In the genomic region with DNA sequence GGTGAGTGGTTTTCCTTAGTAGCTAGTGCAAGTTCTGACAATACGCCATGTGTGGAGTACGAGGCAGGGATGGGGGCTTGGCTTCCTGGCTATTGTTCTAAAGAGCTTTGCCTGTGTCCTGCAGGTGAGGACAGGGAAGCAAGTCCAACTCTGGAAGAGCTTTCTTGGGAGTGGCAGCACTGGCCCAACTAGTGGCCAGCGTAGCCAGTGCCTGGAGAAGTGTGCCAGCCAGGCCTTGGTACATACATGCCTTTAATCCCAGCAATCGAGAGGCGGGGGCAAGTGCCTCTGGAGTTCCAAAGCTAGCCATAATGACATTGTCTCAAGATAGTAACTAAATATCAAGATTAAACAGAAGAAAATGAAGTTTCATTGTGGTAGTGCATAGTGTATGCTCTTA, we compare ENCODE assay signal across 7 mouse cellular contexts. TPM values are rescaled to one million over a fixed set of nuclear protein-coding genes. Genes with fewer than 3 reads are reported as not detected.
A peak's percentile ranks its signal among the peaks of the same experiment; 100 is the strongest.
DNase-seq lines count a peak whose midpoint lies in the region; ATAC-seq and TF ChIP-seq lines count a peak whose summit lies in the region.

No protein-coding gene starts in this region.

- H3K4me2 ChIP-seq in hindbrain, embryonic 16.5 days (ENCODE audit: low read length): peak overlapping the region; percentile 78
- H3K4me2 ChIP-seq in midbrain, embryonic 12.5 days (replicated peaks): peak overlapping the region; percentile 68

- no peak for TF ChIP-seq CTCF in thymus, adult 2 months (IDR thresholded peaks at IDR 0.05; ENCODE audit: borderline replicate concordance, control insufficient read depth, extremely low read depth, insufficient read depth, low read length, poor library complexity)
- no peak for TF ChIP-seq CTCF in embryonic fibroblast, embryonic 13.5 days (IDR thresholded peaks at IDR 0.05; ENCODE audit: borderline replicate concordance, insufficient read depth, low read length)

- peaks cover 12% of the 10 kb centered on the region for H3K36me3 ChIP-seq in thymus, adult 2 months (ENCODE audit: control insufficient read depth, insufficient read depth, low read length)
- no peaks in the 10 kb centered on the region for H3K36me3 ChIP-seq in hindbrain, embryonic 16.5 days (ENCODE audit: control insufficient read depth, insufficient read depth, low read length)
- H3K36me3 ChIP-seq in midbrain, embryonic 12.5 days: peaks cover 16% of the 10 kb centered on the region

- no peaks in the 10 kb centered on the region for H3K9me3 ChIP-seq in hindbrain, embryonic 16.5 days (ENCODE audit: control insufficient read depth, low read length)
- no peaks in the 10 kb centered on the region for H3K9me3 ChIP-seq in midbrain, embryonic 12.5 days

- H3K27ac ChIP-seq in thymus, adult 2 months (ENCODE audit: control insufficient read depth, insufficient read depth, low read length): no peak overlapping the region
- peak overlapping the region; percentile 89 for H3K27ac ChIP-seq in embryonic fibroblast, embryonic 13.5 days (ENCODE audit: insufficient read depth, low read length)
- peak overlapping the region; percentile 92; the same call in 1 of the 2 replicates for H3K27ac ChIP-seq in hindbrain, embryonic 16.5 days (ENCODE audit: low read depth, low read length)
- peak overlapping the region; percentile 95 for H3K27ac ChIP-seq in midbrain, embryonic 12.5 days (replicated peaks)

- H3K27me3 ChIP-seq in thymus, adult 2 months (ENCODE audit: control insufficient read depth, insufficient read depth, low read length): no peaks in the 10 kb centered on the region
- H3K27me3 ChIP-seq in hindbrain, embryonic 16.5 days (replicated peaks; ENCODE audit: control insufficient read depth, insufficient read depth, low read length): no peaks in the 10 kb centered on the region
- H3K27me3 ChIP-seq in midbrain, embryonic 12.5 days: no peaks in the 10 kb centered on the region

- ATAC-seq in hindbrain, embryonic 16.5 days: no peak
- 0 out of 2 replicates have a peak, but pooled peaks have one; percentile 16 for ATAC-seq in midbrain, embryonic 12.5 days (ENCODE audit: low FRiP score, low read depth)

- H3K4me1 ChIP-seq in thymus, adult 2 months (replicated peaks; ENCODE audit: control insufficient read depth, insufficient read depth, low read length): peaks cover 3% of the 10 kb centered on the region
- H3K4me1 ChIP-seq in embryonic fibroblast, embryonic 13.5 days (ENCODE audit: control insufficient read depth, insufficient read depth, low read length): no peaks in the 10 kb centered on the region
- peaks cover 4% of the 10 kb centered on the region; the same call in 1 of the 2 replicates for H3K4me1 ChIP-seq in hindbrain, embryonic 16.5 days (ENCODE audit: control insufficient read depth, insufficient read depth, low read depth, low read length)
- peaks cover 7% of the 10 kb centered on the region for H3K4me1 ChIP-seq in midbrain, embryonic 12.5 days

- WGBS in thymus, adult 2 months: 89% methylated on average over 5 of the region's 5 CpGs
- 66% methylated on average over 5 of the region's 5 CpGs for WGBS in hindbrain, embryonic 16.5 days
- 60% methylated on average over 5 of the region's 5 CpGs for WGBS in midbrain, embryonic 12.5 days

- DNase-seq in thymus, adult 2 months: peak; percentile 6
- no peak for DNase-seq in thymus, postnatal 0 days (ENCODE audit: low spot score)
- no peak for DNase-seq in c-Kit-positive CD71-positive TER-119-positive erythroid progenitor cells, embryonic 14.5 days (ENCODE audit: low spot score)
- no peak for DNase-seq in ovary, adult 18-20 months (ENCODE audit: low spot score)

- no peak overlapping the region for H3K4me3 ChIP-seq in thymus, adult 2 months (ENCODE audit: control insufficient read depth, insufficient read depth, low read length)
- H3K4me3 ChIP-seq in embryonic fibroblast, embryonic 13.5 days (ENCODE audit: insufficient read depth, low read length): no peak overlapping the region
- H3K4me3 ChIP-seq in hindbrain, embryonic 16.5 days (ENCODE audit: low read length): no peak overlapping the region; the same call in 1 of the 2 replicates
- peak overlapping the region; percentile 54; the same call in 1 of the 2 replicates for H3K4me3 ChIP-seq in midbrain, embryonic 12.5 days

- peak overlapping the region; percentile 59; the same call in 1 of the 2 replicates for H3K9ac ChIP-seq in hindbrain, embryonic 16.5 days (ENCODE audit: low read depth, low read length)
- H3K9ac ChIP-seq in midbrain, embryonic 12.5 days (replicated peaks): peak overlapping the region; percentile 48

- no peak for TF ChIP-seq POLR2A in thymus, adult 2 months (IDR thresholded peaks at IDR 0.05; ENCODE audit: control insufficient read depth, extremely low read depth, insufficient read depth, low read length, poor library complexity)
- 0 out of 2 replicates have a peak, but pooled peaks have one; percentile 39 for TF ChIP-seq POLR2A in embryonic fibroblast, embryonic 13.5 days (IDR thresholded peaks at IDR 0.05; ENCODE audit: low read depth, low read length)

RNA-seq across cellular contexts. Expression of gene Ssmem1, which starts 0.6 kb away (rescaled TPM):
- polyA plus RNA-seq in thymus, adult 2 months (2012; rRNA removed): not detected in 2 replicates
- 0.12 and 0.13 TPM in 2 replicates for polyA plus RNA-seq in thymus, postnatal 0 days (2015; fragmentation: Nextera tagmentation; extraction: Ambion mirVana)
- not detected in 2 replicates for polyA plus RNA-seq in embryonic fibroblast, embryonic 13.5 days (2011; ENCODE audit: insufficient read length, low read depth, missing spikeins)
- polyA plus RNA-seq in hindbrain, embryonic 16.5 days (2015; fragmentation: Nextera tagmentation; extraction: Ambion mirVana): 0.15 and 0.19 TPM in 2 replicates
- polyA plus RNA-seq in midbrain, embryonic 12.5 days (2016; fragmentation: Nextera tagmentation; extraction: Ambion mirVana): 0.22 and 0.34 TPM in 2 replicates

RNA-seq across cellular contexts. Expression of gene Tmem209, which starts 0.7 kb away (rescaled TPM):
- 79.5 and 80.2 TPM in 2 replicates for polyA plus RNA-seq in thymus, adult 2 months (2012; rRNA removed)
- polyA plus RNA-seq in thymus, postnatal 0 days (2015; fragmentation: Nextera tagmentation; extraction: Ambion mirVana): 34.4 and 38.4 TPM in 2 replicates
- 68.8 and 84.7 TPM in 2 replicates for polyA plus RNA-seq in embryonic fibroblast, embryonic 13.5 days (2011; ENCODE audit: insufficient read length, low read depth, missing spikeins)
- 25.6 and 31.4 TPM in 2 replicates for polyA plus RNA-seq in hindbrain, embryonic 16.5 days (2015; fragmentation: Nextera tagmentation; extraction: Ambion mirVana)
- 45.6 and 49.1 TPM in 2 replicates for polyA plus RNA-seq in midbrain, embryonic 12.5 days (2016; fragmentation: Nextera tagmentation; extraction: Ambion mirVana)

RNA-seq across cellular contexts. Expression of gene Cpa2, which starts 31.1 kb away (rescaled TPM):
- not detected in 2 replicates for polyA plus RNA-seq in thymus, adult 2 months (2012; rRNA removed)
- polyA plus RNA-seq in thymus, postnatal 0 days (2015; fragmentation: Nextera tagmentation; extraction: Ambion mirVana): 2.5 and 2.6 TPM in 2 replicates
- polyA plus RNA-seq in embryonic fibroblast, embryonic 13.5 days (2011; ENCODE audit: insufficient read length, low read depth, missing spikeins): 1.2 TPM in 1 of 2 replicates, not detected in the other
- 7.6 and 9.7 TPM in 2 replicates for polyA plus RNA-seq in hindbrain, embryonic 16.5 days (2015; fragmentation: Nextera tagmentation; extraction: Ambion mirVana)
- 5.8 and 6.7 TPM in 2 replicates for polyA plus RNA-seq in midbrain, embryonic 12.5 days (2016; fragmentation: Nextera tagmentation; extraction: Ambion mirVana)

RNA-seq across cellular contexts. Expression of gene Cpa4, which starts 57.9 kb away (rescaled TPM):
- 0.11 and 0.17 TPM in 2 replicates for polyA plus RNA-seq in thymus, adult 2 months (2012; rRNA removed)
- 0.09 TPM in 1 of 2 replicates, not detected in the other for polyA plus RNA-seq in thymus, postnatal 0 days (2015; fragmentation: Nextera tagmentation; extraction: Ambion mirVana)
- 1.5 and 2.1 TPM in 2 replicates for polyA plus RNA-seq in embryonic fibroblast, embryonic 13.5 days (2011; ENCODE audit: insufficient read length, low read depth, missing spikeins)
- 0.84 and 0.85 TPM in 2 replicates for polyA plus RNA-seq in hindbrain, embryonic 16.5 days (2015; fragmentation: Nextera tagmentation; extraction: Ambion mirVana)
- polyA plus RNA-seq in midbrain, embryonic 12.5 days (2016; fragmentation: Nextera tagmentation; extraction: Ambion mirVana): 1.6 and 1.9 TPM in 2 replicates
